Mouse (Mus musculus) G1E (cell line): ENCODE results near the gene Psmb7.

Source experiments
- CTCF ChIP-seq: IDR thresholded peaks from 2 replicates; pipeline ENCODE4 v1.5.1; 2012; ENCODE audit warnings: low read depth, low read length, inconsistent platforms, mixed read lengths
- GATA1 ChIP-seq: IDR thresholded peaks from 2 replicates; pipeline ENCODE4 v1.6.1; 2012; ENCODE audit warnings: borderline replicate concordance, low read length, inconsistent platforms, mixed read lengths
- GATA2 ChIP-seq: IDR thresholded peaks from 2 replicates; pipeline ENCODE4 v1.6.1; 2012; ENCODE audit warnings: low read depth, low read length, inconsistent platforms, borderline replicate concordance
- POLR2AphosphoS5 ChIP-seq: IDR thresholded peaks from 2 replicates; pipeline ENCODE4 v1.6.1; 2012; ENCODE audit warnings: low read depth, low read length, inconsistent platforms; ENCODE audit not compliant: insufficient replicate concordance
- TAL1 ChIP-seq: conservative IDR thresholded peaks from 2 replicates; pipeline ENCODE4 v1.6.1; 2012; ENCODE audit warnings: low read depth, low read length, inconsistent platforms, mixed read lengths

DNA sequence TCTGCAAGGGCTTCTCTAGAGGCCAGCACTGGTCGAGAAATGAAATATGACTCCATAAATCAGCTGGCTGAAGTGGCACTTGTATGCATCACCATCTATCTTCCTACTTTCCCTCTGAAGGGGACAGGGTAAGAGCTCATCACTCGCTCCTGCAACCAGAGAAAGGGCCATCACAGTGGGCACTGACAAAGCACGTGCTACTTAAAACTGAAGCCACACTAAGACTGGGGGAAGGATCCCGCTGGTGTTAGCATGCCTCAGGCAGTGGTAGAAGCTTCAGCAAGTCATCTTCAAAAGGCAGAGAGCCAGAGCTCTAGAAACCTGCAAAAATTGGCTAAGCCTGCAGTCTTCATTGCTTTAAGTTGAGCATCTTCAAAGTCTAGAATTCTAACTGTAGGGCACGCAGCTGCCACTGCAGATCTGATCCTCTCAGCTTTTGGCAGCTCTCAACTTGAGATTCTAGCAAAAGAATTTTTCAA lies 35.0 kb downstream of the Psmb7 start:
- TF ChIP-seq CTCF (no peak), GATA2 (no peak), GATA1 (no peak), TAL1 (no peak), POLR2AphosphoS5 (no peak)
